Mouse (Mus musculus): ENCODE measurements around the gene Specc1l.

DNA sequence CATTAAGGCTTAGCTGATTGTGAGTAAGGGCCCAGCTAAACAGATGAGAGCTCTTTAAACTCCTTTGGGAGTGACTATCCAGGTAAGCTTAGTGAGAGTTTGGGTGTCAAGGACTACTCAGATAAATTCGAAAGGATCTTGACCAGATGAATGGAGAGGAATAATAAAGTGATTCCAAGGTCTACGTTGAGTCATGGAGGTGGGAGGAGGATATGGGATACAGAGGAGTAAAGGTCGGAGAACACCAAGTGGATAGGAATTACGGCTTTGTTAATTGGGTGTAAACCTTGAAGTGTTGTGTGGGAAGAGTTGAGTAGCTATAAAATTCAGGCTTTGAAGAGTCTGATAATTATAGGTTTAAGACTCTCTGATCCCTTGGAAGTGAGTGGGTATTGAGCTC is 5.7 kb upstream of the Specc1l start:
- no peak for TF ChIP-seq EP300 (optimal IDR thresholded peaks at IDR 0.05)
- no peak for TF ChIP-seq CTCF (IDR thresholded peaks at IDR 0.05; ENCODE audit: low read depth)
